Mouse (Mus musculus): ENCODE data around the gene Olfr1314. TPM values are rescaled to one million over a fixed set of nuclear protein-coding genes. Genes with fewer than 3 reads are reported as not detected.

The Olfr1314 gene
- not detected for polyA plus RNA-seq (2014; fragmentation: Illumina TruSeq; extraction: RNeasy Lipid Tissue Mini Kit (QIAGEN cat#74804))

DNA sequence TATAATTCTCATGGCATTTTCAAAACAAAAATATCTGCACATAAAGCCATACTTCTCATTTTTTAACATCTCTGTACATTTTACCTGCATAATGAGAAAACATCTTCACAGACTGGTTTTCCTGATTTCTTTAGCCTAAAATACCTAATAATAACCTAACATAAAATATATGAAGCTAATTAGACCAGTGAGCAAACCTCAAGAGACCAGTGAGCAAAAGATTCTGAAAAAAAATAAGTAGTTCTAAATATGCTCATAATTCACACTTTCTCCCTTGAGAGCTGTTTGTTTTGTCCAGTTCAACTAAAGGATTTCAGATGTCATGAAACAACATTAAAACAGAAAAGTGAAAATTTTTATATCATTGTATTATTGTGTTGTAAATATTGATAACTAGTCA is at the start of gene Olfr1314:
TSS of gene Olfr1314 (minus strand) at position 101 of the 400 bp plus-strand sequence.

GRCm38 (mm10) chr2:112140029-112140428 is 43.4 kb upstream of the Olfr1314 start, which contains the start of gene Olfr1317:
Olfr1317 (plus strand) TSS chr2:112140329.

GRCm38 (mm10) chr2:112134877-112135276 is 38.3 kb upstream of the Olfr1314 start, which contains the start of gene Olfr1316:
Olfr1316 (minus strand) TSS chr2:112134977.

GRCm38 (mm10) chr2:112115340-112115739 is 18.8 kb upstream of the Olfr1314 start, which contains the start of gene Olfr1315-ps1:
Olfr1315-ps1 (minus strand) TSS chr2:112115440.

GRCm38 (mm10) chr2:112077743-112078142 is 18.8 kb downstream of the Olfr1314 start, which contains the start of gene Olfr1313:
Olfr1313 (minus strand) TSS chr2:112077843.

DNA sequence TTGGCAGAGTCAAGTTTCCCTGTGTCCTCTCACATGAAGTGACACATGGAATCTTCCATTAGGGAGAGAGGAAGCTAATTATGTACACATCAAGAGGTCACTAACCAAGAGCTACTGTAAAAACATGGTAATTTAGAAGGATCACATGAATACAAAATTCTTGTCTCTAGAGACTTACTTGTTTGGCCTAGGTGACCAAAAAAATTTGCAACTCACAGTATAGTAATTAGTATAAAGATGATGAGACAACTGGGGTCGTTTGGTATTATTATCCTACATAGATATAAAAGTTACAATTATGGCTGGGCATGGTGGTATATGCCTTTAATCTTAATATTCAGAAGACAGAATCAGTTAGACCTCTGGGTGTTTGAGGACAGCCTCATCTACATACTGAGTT is 46.4 kb downstream of the Olfr1314 start, which contains the start of gene Olfr1312:
TSS of gene Olfr1312 (minus strand) at position 101 of the 400 bp plus-strand sequence.

Other genes starting within 250 kb of the Olfr1314 start
- gene Olfr1305, start 219.6 kb downstream of the Olfr1314 start, polyA plus RNA-seq (2014; fragmentation: Illumina TruSeq; extraction: RNeasy Lipid Tissue Mini Kit (QIAGEN cat#74804)) = not detected
- gene Olfr1306, start 180.5 kb downstream of the Olfr1314 start, polyA plus RNA-seq (2014; fragmentation: Illumina TruSeq; extraction: RNeasy Lipid Tissue Mini Kit (QIAGEN cat#74804)) = not detected
- gene Olfr1307, start 147.3 kb downstream of the Olfr1314 start, polyA plus RNA-seq (2014; fragmentation: Illumina TruSeq; extraction: RNeasy Lipid Tissue Mini Kit (QIAGEN cat#74804)) = not detected
- gene Olfr1308, start 131.8 kb downstream of the Olfr1314 start, polyA plus RNA-seq (2014; fragmentation: Illumina TruSeq; extraction: RNeasy Lipid Tissue Mini Kit (QIAGEN cat#74804)) = not detected
- gene Olfr1309, start 106.5 kb downstream of the Olfr1314 start, polyA plus RNA-seq (2014; fragmentation: Illumina TruSeq; extraction: RNeasy Lipid Tissue Mini Kit (QIAGEN cat#74804)) = not detected
- not detected for gene Olfr1310, start 84.1 kb downstream of the Olfr1314 start, polyA plus RNA-seq (2014; fragmentation: Illumina TruSeq; extraction: RNeasy Lipid Tissue Mini Kit (QIAGEN cat#74804))
- gene Olfr1311, start 72.4 kb downstream of the Olfr1314 start, polyA plus RNA-seq (2014; fragmentation: Illumina TruSeq; extraction: RNeasy Lipid Tissue Mini Kit (QIAGEN cat#74804)) = not detected
- not detected for gene Olfr1312, start 46.5 kb downstream of the Olfr1314 start, polyA plus RNA-seq (2014; fragmentation: Illumina TruSeq; extraction: RNeasy Lipid Tissue Mini Kit (QIAGEN cat#74804))
- gene Olfr1313, start 18.9 kb downstream of the Olfr1314 start, polyA plus RNA-seq (2014; fragmentation: Illumina TruSeq; extraction: RNeasy Lipid Tissue Mini Kit (QIAGEN cat#74804)) = not detected
- not detected for gene Olfr1315-ps1, start 18.7 kb upstream of the Olfr1314 start, polyA plus RNA-seq (2014; fragmentation: Illumina TruSeq; extraction: RNeasy Lipid Tissue Mini Kit (QIAGEN cat#74804))
- gene Olfr1316, start 38.2 kb upstream of the Olfr1314 start, polyA plus RNA-seq (2014; fragmentation: Illumina TruSeq; extraction: RNeasy Lipid Tissue Mini Kit (QIAGEN cat#74804)) = not detected
- not detected for gene Olfr1317, start 43.5 kb upstream of the Olfr1314 start, polyA plus RNA-seq (2014; fragmentation: Illumina TruSeq; extraction: RNeasy Lipid Tissue Mini Kit (QIAGEN cat#74804))
- gene Olfr1318, start 57.4 kb upstream of the Olfr1314 start, polyA plus RNA-seq (2014; fragmentation: Illumina TruSeq; extraction: RNeasy Lipid Tissue Mini Kit (QIAGEN cat#74804)) = not detected
- gene Lpcat4, start 142.7 kb upstream of the Olfr1314 start, polyA plus RNA-seq (2014; fragmentation: Illumina TruSeq; extraction: RNeasy Lipid Tissue Mini Kit (QIAGEN cat#74804)) = not detected
- 0.14 TPM for gene Nutm1, start 162.5 kb upstream of the Olfr1314 start, polyA plus RNA-seq (2014; fragmentation: Illumina TruSeq; extraction: RNeasy Lipid Tissue Mini Kit (QIAGEN cat#74804))
- gene Nop10, start 165.1 kb upstream of the Olfr1314 start, polyA plus RNA-seq (2014; fragmentation: Illumina TruSeq; extraction: RNeasy Lipid Tissue Mini Kit (QIAGEN cat#74804)) = 33.2 TPM
- gene Slc12a6, start 169.0 kb upstream of the Olfr1314 start, polyA plus RNA-seq (2014; fragmentation: Illumina TruSeq; extraction: RNeasy Lipid Tissue Mini Kit (QIAGEN cat#74804)) = 93.0 TPM
- 2.7 TPM for gene Gm21985, start 169.5 kb upstream of the Olfr1314 start, polyA plus RNA-seq (2014; fragmentation: Illumina TruSeq; extraction: RNeasy Lipid Tissue Mini Kit (QIAGEN cat#74804))